Mouse (Mus musculus): ENCODE data around the gene Fignl1.
A peak's percentile ranks its signal among the peaks of the same experiment; 100 is the strongest.

DNA sequence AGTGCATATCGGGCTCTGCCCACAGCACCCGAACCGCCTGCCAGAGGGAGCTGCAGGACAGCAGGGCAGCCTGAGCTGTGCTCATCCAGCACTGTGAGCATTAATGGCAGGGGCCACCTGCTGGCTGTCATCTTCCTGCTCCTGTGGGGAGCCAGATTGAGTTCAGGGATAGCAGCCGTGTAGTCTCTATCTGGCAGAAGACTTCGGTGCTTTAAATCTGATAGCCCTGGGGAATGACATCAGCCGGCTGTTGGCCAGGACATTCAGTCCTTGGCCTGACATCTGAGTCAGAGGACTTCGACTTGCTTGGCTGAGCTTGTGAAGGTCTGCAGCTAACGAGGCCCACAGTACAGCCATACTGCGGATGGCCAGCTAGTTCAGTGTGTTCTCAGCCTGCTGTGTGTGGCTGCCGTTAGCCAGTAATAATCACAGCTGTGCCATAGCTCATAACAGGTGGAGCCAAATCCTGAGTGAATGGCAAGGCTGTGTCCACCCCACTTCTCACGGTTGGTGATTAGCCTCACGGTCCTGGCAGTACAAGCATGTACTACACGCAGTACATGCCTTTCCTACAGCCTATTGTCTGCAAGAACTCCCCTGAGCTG is 35.7 kb upstream of the Fignl1 start:
- TF ChIP-seq CTCF (conservative IDR thresholded peaks at IDR 0.05 in 1 of 2, IDR thresholded peaks at IDR 0.05 in 1 of 2; ENCODE audit: low read depth in 2 of 2, low read length in 2 of 2) (peak in 1 of 2 experiments; percentile 94; a peak in 2 of 4 replicates), CHD2 (IDR thresholded peaks at IDR 0.05; ENCODE audit: low read length) (no peak), POLR2A (IDR thresholded peaks at IDR 0.05; ENCODE audit: low read depth, low read length) (no peak), RAD21 (IDR thresholded peaks at IDR 0.05; ENCODE audit: low read depth, low read length) (peak; percentile 81)
